Mouse (Mus musculus): Measurements from ENCODE around the gene Reps1. TPM values are rescaled to one million over a fixed set of nuclear protein-coding genes. Genes with fewer than 3 reads are reported as not detected.
A peak's percentile ranks its signal among the peaks of the same experiment; 100 is the strongest.

Gene Reps1
- polyA plus RNA-seq, 1 experiment from 2014 or later = 6.2 TPM

GRCm38 (mm10) chr10:18059807-18060206, 4.1 kb downstream of the Reps1 start:
- Histone ChIP-seq H3K27me3 (replicated peaks; ENCODE audit: control insufficient read depth, insufficient read depth, low read length) (no peaks in the 10 kb centered on the region), H3K4me3 (ENCODE audit: low read length) (no peak overlapping the region), H3K9ac (ENCODE audit: low read depth, low read length) (no peak overlapping the region), H3K4me2 (ENCODE audit: low read depth, low read length) (no peak overlapping the region), H3K36me3 (ENCODE audit: control insufficient read depth, insufficient read depth, low read length) (no peaks in the 10 kb centered on the region), H3K9me3 (ENCODE audit: control insufficient read depth, low read length) (no peaks in the 10 kb centered on the region), H3K4me1 (ENCODE audit: control insufficient read depth, insufficient read depth, low read length) (peaks cover 7% of the 10 kb centered on the region), H3K27ac (ENCODE audit: low read length) (no peak overlapping the region)
- whole genome bisulfite sequencing = 72% methylated on average over 13 of the region's 13 CpGs
- ATAC-seq = no peak

- ATAC-seq = no peak
- Histone ChIP-seq H3K27ac (ENCODE audit: low read length) (no peak overlapping the region), H3K4me3 (ENCODE audit: low read length) (no peak overlapping the region), H3K27me3 (replicated peaks; ENCODE audit: control insufficient read depth, insufficient read depth, low read length) (no peaks in the 10 kb centered on the region), H3K9ac (ENCODE audit: low read depth, low read length) (no peak overlapping the region), H3K9me3 (ENCODE audit: control insufficient read depth, low read length) (no peaks in the 10 kb centered on the region), H3K4me1 (ENCODE audit: control insufficient read depth, insufficient read depth, low read length) (peaks cover 7% of the 10 kb centered on the region), H3K36me3 (ENCODE audit: control insufficient read depth, insufficient read depth, low read length) (no peaks in the 10 kb centered on the region), H3K4me2 (ENCODE audit: low read depth, low read length) (no peak overlapping the region)
- 66% methylated on average over 2 of the region's 2 CpGs for WGBS
Measured at GRCm38 (mm10) chr10:18060778-18061177, 5.1 kb downstream of the Reps1 start.

- Histone ChIP-seq H3K27me3 (replicated peaks; ENCODE audit: control insufficient read depth, insufficient read depth, low read length) (no peaks in the 10 kb centered on the region), H3K9me3 (ENCODE audit: control insufficient read depth, low read length) (no peaks in the 10 kb centered on the region), H3K4me2 (ENCODE audit: low read depth, low read length) (no peak overlapping the region), H3K4me1 (ENCODE audit: control insufficient read depth, insufficient read depth, low read length) (peaks cover 11% of the 10 kb centered on the region), H3K27ac (ENCODE audit: low read length) (no peak overlapping the region), H3K9ac (ENCODE audit: low read depth, low read length) (no peak overlapping the region), H3K36me3 (ENCODE audit: control insufficient read depth, insufficient read depth, low read length) (no peaks in the 10 kb centered on the region), H3K4me3 (ENCODE audit: low read length) (no peak overlapping the region)
- no peak for ATAC-seq
- 88% methylated on average over 4 of the region's 4 CpGs for WGBS
Measured at GRCm38 (mm10) chr10:18061533-18061932, 5.9 kb downstream of the Reps1 start.

GRCm38 (mm10) chr10:18064606-18065228, 9.1 kb downstream of the Reps1 start:
- Histone ChIP-seq H3K27ac (ENCODE audit: low read length) (no peak overlapping the region), H3K27me3 (replicated peaks; ENCODE audit: control insufficient read depth, insufficient read depth, low read length) (no peaks in the 10 kb centered on the region), H3K4me1 (ENCODE audit: control insufficient read depth, insufficient read depth, low read length) (peaks cover 16% of the 10 kb centered on the region), H3K9ac (ENCODE audit: low read depth, low read length) (no peak overlapping the region), H3K4me2 (ENCODE audit: low read depth, low read length) (no peak overlapping the region), H3K4me3 (ENCODE audit: low read length) (no peak overlapping the region), H3K9me3 (ENCODE audit: control insufficient read depth, low read length) (no peaks in the 10 kb centered on the region), H3K36me3 (ENCODE audit: control insufficient read depth, insufficient read depth, low read length) (no peaks in the 10 kb centered on the region)
- 88% methylated on average over 7 of the region's 7 CpGs for WGBS
- no peak for ATAC-seq

GRCm38 (mm10) chr10:18066031-18066439, 10.4 kb downstream of the Reps1 start:
- Histone ChIP-seq H3K4me1 (ENCODE audit: control insufficient read depth, insufficient read depth, low read length) (peaks cover 28% of the 10 kb centered on the region), H3K9ac (ENCODE audit: low read depth, low read length) (no peak overlapping the region), H3K4me2 (ENCODE audit: low read depth, low read length) (no peak overlapping the region), H3K4me3 (ENCODE audit: low read length) (no peak overlapping the region), H3K9me3 (ENCODE audit: control insufficient read depth, low read length) (no peaks in the 10 kb centered on the region), H3K27ac (ENCODE audit: low read length) (no peak overlapping the region), H3K27me3 (replicated peaks; ENCODE audit: control insufficient read depth, insufficient read depth, low read length) (no peaks in the 10 kb centered on the region), H3K36me3 (ENCODE audit: control insufficient read depth, insufficient read depth, low read length) (no peaks in the 10 kb centered on the region)
- WGBS = 67% methylated on average over 10 of the region's 10 CpGs
- ATAC-seq = no peak

- ATAC-seq = peak; percentile 67
- H3K4me3 ChIP-seq (ENCODE audit: low read length) = no peak overlapping the region
- WGBS = 47% methylated on average over 10 of the region's 10 CpGs
- H3K27me3 ChIP-seq (replicated peaks; ENCODE audit: control insufficient read depth, insufficient read depth, low read length) = no peaks in the 10 kb centered on the region
- H3K4me1 ChIP-seq (ENCODE audit: control insufficient read depth, insufficient read depth, low read length) = peaks cover 28% of the 10 kb centered on the region
- 0 out of 2 replicates have a peak overlapping the region, but pooled peaks have one; percentile 23 for H3K27ac ChIP-seq (ENCODE audit: low read length)
- H3K9me3 ChIP-seq (ENCODE audit: control insufficient read depth, low read length) = no peaks in the 10 kb centered on the region
- H3K4me2 ChIP-seq (ENCODE audit: low read depth, low read length) = no peak overlapping the region
- H3K9ac ChIP-seq (ENCODE audit: low read depth, low read length) = no peak overlapping the region
- no peaks in the 10 kb centered on the region for H3K36me3 ChIP-seq (ENCODE audit: control insufficient read depth, insufficient read depth, low read length)
Measured at GRCm38 (mm10) chr10:18067761-18068446, 12.2 kb downstream of the Reps1 start.

GRCm38 (mm10) chr10:18068880-18069279, 13.2 kb downstream of the Reps1 start:
- WGBS = 72% methylated on average over 2 of the region's 2 CpGs
- no peak for ATAC-seq
- no peaks in the 10 kb centered on the region for H3K9me3 ChIP-seq (ENCODE audit: control insufficient read depth, low read length)
- H3K4me3 ChIP-seq (ENCODE audit: low read length) = no peak overlapping the region
- no peak overlapping the region for H3K27ac ChIP-seq (ENCODE audit: low read length)
- H3K36me3 ChIP-seq (ENCODE audit: control insufficient read depth, insufficient read depth, low read length) = no peaks in the 10 kb centered on the region
- H3K4me1 ChIP-seq (ENCODE audit: control insufficient read depth, insufficient read depth, low read length) = peaks cover 28% of the 10 kb centered on the region
- no peak overlapping the region for H3K9ac ChIP-seq (ENCODE audit: low read depth, low read length)
- H3K4me2 ChIP-seq (ENCODE audit: low read depth, low read length) = no peak overlapping the region
- no peaks in the 10 kb centered on the region for H3K27me3 ChIP-seq (replicated peaks; ENCODE audit: control insufficient read depth, insufficient read depth, low read length)

GRCm38 (mm10) chr10:18069576-18069975, 13.9 kb downstream of the Reps1 start:
- Histone ChIP-seq H3K4me3 (ENCODE audit: low read length) (no peak overlapping the region), H3K4me1 (ENCODE audit: control insufficient read depth, insufficient read depth, low read length) (peaks cover 28% of the 10 kb centered on the region), H3K27ac (ENCODE audit: low read length) (no peak overlapping the region), H3K27me3 (replicated peaks; ENCODE audit: control insufficient read depth, insufficient read depth, low read length) (no peaks in the 10 kb centered on the region), H3K9me3 (ENCODE audit: control insufficient read depth, low read length) (no peaks in the 10 kb centered on the region), H3K4me2 (ENCODE audit: low read depth, low read length) (no peak overlapping the region), H3K9ac (ENCODE audit: low read depth, low read length) (no peak overlapping the region), H3K36me3 (ENCODE audit: control insufficient read depth, insufficient read depth, low read length) (no peaks in the 10 kb centered on the region)
- 71% methylated on average over 2 of the region's 2 CpGs for WGBS
- no peak for ATAC-seq

GRCm38 (mm10) chr10:18070144-18070543, 14.5 kb downstream of the Reps1 start:
- no peak overlapping the region for H3K9ac ChIP-seq (ENCODE audit: low read depth, low read length)
- no peak overlapping the region for H3K27ac ChIP-seq (ENCODE audit: low read length)
- H3K4me1 ChIP-seq (ENCODE audit: control insufficient read depth, insufficient read depth, low read length) = peaks cover 28% of the 10 kb centered on the region
- no peaks in the 10 kb centered on the region for H3K36me3 ChIP-seq (ENCODE audit: control insufficient read depth, insufficient read depth, low read length)
- ATAC-seq = no peak
- H3K9me3 ChIP-seq (ENCODE audit: control insufficient read depth, low read length) = no peaks in the 10 kb centered on the region
- no peak overlapping the region for H3K4me3 ChIP-seq (ENCODE audit: low read length)
- 64% methylated on average over 3 of the region's 3 CpGs for WGBS
- no peak overlapping the region for H3K4me2 ChIP-seq (ENCODE audit: low read depth, low read length)
- H3K27me3 ChIP-seq (replicated peaks; ENCODE audit: control insufficient read depth, insufficient read depth, low read length) = no peaks in the 10 kb centered on the region
